Mouse (Mus musculus) colon, adult 2 months (tissue): ENCODE results near the gene Taldo1. TPM values are rescaled to one million over a fixed set of nuclear protein-coding genes. Genes with fewer than 3 reads are reported as not detected.

ENCODE experiments used
- polyA plus RNA-seq: library from polyadenylated mRNA; depleted of rRNA; stranded (reverse); fragments of >200 nt; gene quantifications from 2 replicates; pipeline ENCODE4 v1.2.3, GENCODE M21; 2012; rRNA removed

Gene Taldo1
- 262 and 282 TPM in 2 replicates for polyA plus RNA-seq

DNA sequence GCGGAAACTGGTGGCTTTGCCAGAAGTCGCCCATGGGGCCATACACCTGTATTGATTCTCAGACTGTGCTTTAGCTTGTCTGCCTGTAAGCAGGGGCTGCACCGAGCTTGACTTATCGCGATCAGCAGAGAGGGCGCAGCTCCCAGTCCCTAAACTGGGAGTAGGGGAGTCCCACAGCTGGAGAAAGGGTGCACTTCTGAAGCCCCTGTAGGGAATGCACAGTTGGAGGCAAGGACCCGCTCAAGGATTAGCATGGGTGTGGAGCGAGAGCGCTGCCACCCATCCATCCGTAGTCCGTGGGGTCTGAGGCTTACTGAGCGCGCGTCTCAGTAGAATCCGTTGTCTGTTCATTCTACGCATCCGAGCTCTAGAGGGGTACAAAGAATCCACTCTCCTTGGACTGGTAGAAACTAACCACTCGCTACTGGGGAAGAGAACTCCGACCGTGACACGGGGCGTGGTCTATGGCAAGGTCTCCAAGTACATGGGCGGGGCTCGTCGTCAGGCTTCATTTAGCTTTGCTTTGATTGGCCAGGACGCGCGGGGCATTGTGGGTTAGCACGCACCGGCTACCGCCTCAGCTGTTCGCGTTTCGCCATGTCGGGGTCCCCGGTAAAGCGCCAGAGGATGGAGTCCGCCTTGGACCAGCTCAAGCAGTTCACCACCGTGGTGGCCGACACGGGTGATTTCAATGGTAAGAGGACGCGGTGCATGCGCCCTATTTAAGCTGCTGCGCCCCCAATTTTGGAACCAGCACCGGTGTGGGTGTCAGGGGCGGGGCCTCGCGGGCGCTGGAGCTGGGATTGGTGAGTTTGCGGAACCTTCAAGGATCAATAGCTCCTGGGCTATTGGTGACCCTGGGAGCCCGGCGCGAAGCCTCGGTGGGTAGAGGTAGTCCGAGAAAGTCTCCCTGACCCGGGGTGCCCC is at the start of gene Taldo1:
Taldo1 (plus strand) TSS at position 575 of the 927 bp plus-strand sequence.

DNA sequence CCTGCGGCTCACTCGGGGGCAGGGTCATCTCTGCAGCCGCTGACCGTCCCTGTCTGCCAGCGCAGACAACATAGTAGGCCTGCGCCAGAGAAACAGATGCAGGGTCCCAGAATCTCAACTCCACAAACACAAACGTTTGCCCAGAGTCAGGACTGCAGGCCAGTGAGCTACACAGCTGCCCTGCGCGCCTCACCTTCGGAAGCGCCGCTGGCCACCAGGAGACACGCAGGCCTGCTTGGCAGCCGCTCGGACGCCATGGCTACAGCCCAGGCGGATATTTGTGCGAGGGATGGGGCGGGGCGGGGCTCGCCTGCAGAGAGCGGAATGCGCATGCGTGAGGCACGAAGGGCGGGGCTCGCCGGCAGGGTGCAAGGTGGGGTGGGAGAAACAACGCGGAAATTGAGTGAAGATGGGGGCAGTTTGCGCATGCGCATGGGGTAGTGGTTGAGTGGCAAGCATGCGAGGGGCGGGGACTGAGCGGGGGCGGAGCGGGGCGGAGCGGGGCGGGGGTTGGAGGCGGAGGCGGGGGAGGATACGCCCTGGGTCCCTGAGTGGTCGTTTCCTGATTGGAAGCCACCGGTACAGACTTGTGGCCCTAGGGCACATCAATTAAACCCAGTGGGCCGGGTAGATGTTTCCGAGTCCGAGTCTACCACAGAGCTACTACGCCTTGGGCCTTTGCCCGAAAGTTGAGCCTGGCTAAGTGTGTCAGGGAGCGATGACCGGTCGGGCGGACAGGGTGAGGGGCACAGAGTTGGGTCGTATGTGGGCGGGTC is 22.0 kb downstream of the Taldo1 start, which contains the start of gene Gatd1:
Gatd1 (minus strand) TSS at position 328 of the 776 bp plus-strand sequence.

DNA sequence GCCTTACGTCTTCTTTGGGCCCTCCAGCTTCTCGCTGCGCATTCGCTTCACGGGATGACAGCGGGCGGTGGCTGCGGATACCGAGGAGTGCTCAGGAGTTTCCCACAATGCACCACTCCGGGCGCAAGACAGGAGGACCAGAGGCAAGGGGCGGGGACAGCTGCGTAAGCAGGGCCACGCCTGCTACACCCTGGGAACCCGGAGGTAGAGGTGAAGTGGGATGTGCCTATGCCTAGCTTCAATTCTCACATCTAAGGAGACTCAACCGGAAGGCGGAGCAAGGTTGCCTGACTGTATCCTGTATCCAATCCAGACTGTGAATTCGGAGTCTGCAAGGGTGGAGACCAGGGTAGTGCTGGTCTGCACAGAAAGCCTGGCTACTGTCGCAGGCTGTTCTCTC is 37.3 kb downstream of the Taldo1 start, which contains the start of gene Cend1:
Cend1 (minus strand) TSS at position 182 of the 400 bp plus-strand sequence.

DNA sequence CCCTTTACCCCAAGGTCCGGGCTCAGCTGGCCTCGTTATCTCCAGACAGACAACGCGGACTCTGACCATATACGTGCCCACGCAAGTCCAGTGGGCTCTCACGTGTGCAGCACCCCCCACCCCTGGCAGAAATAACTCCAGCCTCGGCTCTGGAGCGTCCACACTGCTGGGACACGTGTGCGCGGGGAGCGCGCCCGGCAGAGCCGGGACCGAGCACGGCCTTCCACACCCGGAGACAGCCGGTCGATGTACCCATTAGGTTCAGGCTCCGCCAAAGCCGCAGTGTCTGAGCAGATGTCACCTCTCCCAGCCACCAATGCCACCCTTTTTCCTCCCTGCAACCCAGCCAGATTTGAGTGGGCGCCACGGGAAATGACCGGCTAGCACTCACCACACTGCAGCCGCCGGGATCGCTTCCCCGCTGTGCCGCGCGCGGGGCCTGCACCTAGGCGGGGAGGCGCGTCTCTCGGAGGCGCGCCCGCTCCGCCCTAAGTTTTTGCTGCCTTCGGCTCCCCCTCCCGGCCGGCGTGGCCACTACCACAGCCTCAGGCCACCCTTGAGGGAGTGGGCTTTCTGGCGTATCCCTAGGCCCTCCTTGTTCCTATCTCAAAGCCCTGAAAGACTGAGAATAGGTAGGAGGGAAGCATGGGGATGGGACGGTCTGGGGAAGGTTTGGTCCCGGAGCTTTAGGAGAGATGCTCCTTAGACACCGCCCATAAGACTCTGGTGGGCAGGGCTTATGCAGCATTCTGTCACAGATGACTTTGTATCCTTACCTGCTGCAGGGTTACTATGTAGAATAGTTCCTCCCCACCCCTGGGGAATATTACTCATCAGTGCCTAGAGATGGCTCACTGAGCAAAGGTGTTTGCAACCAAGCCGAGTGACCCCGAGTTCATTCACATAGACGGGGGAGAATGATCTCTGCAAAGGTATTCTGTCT is 45.5 kb downstream of the Taldo1 start, which contains the start of gene Slc25a22:
Slc25a22 (minus strand) TSS at position 715 of the 943 bp plus-strand sequence.

DNA sequence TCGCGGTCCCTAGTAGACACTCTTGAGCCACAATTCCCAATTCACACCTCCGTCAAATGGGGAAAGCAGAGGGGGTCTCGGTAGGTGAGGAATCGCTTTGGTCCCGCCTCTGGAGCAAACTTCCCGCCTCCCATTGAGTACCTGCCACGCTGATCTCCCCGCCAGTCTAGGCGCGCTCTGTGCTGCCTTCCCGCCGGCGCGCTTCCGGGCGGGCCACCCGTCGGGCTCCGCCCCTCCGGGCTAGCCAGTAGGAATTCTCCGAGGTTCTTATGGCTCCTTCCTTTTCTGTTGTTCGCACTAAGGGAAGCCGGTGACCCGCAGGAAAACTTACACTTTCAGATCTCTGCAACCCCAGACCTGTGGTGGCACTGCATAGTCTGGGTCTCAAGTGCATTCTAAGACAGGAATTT is 51.8 kb downstream of the Taldo1 start, which contains the start of gene Pidd1:
Pidd1 (minus strand) TSS at position 198 of the 410 bp plus-strand sequence.

DNA sequence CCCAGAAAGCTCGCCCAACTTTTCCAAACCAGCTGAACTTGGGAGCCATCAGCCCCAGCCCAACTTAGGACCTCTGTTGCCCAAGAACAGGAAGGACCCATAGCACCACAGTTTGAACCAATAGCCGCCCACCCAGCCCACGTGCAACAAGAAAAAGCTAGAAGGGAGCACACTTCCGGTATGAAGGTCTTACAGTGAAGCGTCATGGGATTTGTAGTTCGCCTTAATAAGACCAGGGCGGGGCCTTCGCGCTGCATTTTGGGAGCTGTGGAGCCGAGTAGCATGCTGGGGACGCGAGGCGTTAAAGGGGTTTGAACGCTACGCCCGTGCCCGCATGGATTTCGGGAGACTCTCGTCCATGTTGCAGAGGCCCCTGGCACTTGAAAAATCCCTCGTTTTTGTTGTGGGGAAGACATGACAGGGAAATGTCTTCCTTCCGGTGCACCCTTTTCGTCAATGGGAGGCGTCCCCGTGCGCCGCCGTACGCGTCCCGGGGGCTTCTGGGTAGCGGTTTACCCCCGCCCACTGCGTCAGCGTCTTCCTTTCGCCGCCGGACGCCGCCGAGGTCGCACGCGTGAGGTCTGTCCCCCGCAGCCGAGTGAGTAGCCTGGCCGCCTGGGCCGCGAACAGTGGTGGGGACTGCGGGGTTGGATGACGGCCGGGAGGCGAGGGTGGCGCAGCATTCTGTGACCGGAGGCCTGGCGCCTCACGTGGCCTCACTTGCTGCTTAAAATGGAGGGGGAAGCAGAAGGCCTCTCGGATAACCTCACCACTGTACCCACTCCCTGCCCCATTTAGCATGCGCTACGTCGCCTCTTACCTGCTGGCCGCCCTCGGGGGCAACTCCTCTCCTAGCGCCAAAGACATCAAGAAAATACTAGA is 55.4 kb downstream of the Taldo1 start, which contains the start of gene Rplp2:
Rplp2 (plus strand) TSS at position 261 of the 882 bp plus-strand sequence.

Other genes with a start within 250 kb of the Taldo1 start
- gene Rnh1, start 219.3 kb upstream of the Taldo1 start, polyA plus RNA-seq: 140 and 158 TPM in 2 replicates
- gene Hras, start 198.2 kb upstream of the Taldo1 start, polyA plus RNA-seq: 86.0 and 86.1 TPM in 2 replicates
- 11.4 and 11.6 TPM in 2 replicates for gene Lrrc56, start 198.0 kb upstream of the Taldo1 start, polyA plus RNA-seq
- gene Lmntd2, start 178.1 kb upstream of the Taldo1 start, polyA plus RNA-seq: 11.8 and 12.9 TPM in 2 replicates
- 224 and 235 TPM in 2 replicates for gene Rassf7, start 176.3 kb upstream of the Taldo1 start, polyA plus RNA-seq
- 20.1 and 28.0 TPM in 2 replicates for gene Phrf1, start 163.4 kb upstream of the Taldo1 start, polyA plus RNA-seq
- gene Irf7, start 125.7 kb upstream of the Taldo1 start, polyA plus RNA-seq: 200 and 285 TPM in 2 replicates
- gene Cdhr5, start 115.4 kb upstream of the Taldo1 start, polyA plus RNA-seq: 405 and 478 TPM in 2 replicates
- 105 and 193 TPM in 2 replicates for gene Sct, start 113.1 kb upstream of the Taldo1 start, polyA plus RNA-seq
- 0.13 and 0.29 TPM in 2 replicates for gene Drd4, start 100.2 kb upstream of the Taldo1 start, polyA plus RNA-seq
- 21.1 and 26.0 TPM in 2 replicates for gene Deaf1, start 64.5 kb upstream of the Taldo1 start, polyA plus RNA-seq
- 22.3 and 31.1 TPM in 2 replicates for gene Tmem80, start 64.5 kb upstream of the Taldo1 start, polyA plus RNA-seq
- gene Eps8l2, start 53.3 kb upstream of the Taldo1 start, polyA plus RNA-seq: 257 and 334 TPM in 2 replicates
- gene Gatd1, start 21.9 kb downstream of the Taldo1 start, polyA plus RNA-seq: 61.5 and 75.6 TPM in 2 replicates
- gene Cend1, start 37.3 kb downstream of the Taldo1 start, polyA plus RNA-seq: 2.0 and 2.2 TPM in 2 replicates
- gene Slc25a22, start 45.7 kb downstream of the Taldo1 start, polyA plus RNA-seq: 65.1 and 72.7 TPM in 2 replicates
- gene Pidd1, start 51.8 kb downstream of the Taldo1 start, polyA plus RNA-seq: 11.9 and 14.2 TPM in 2 replicates
- gene Rplp2, start 55.2 kb downstream of the Taldo1 start, polyA plus RNA-seq: 439 and 527 TPM in 2 replicates
- 212 and 220 TPM in 2 replicates for gene Pnpla2, start 63.0 kb downstream of the Taldo1 start, polyA plus RNA-seq
- 147 and 153 TPM in 2 replicates for gene Cracr2b, start 68.9 kb downstream of the Taldo1 start, polyA plus RNA-seq
- gene Cd151, start 75.2 kb downstream of the Taldo1 start, polyA plus RNA-seq: 370 and 431 TPM in 2 replicates
- 27.1 and 30.2 TPM in 2 replicates for gene Polr2l, start 82.9 kb downstream of the Taldo1 start, polyA plus RNA-seq
- 30.1 and 34.6 TPM in 2 replicates for gene Tspan4, start 83.0 kb downstream of the Taldo1 start, polyA plus RNA-seq
- gene Chid1, start 147.7 kb downstream of the Taldo1 start, polyA plus RNA-seq: 37.4 and 44.9 TPM in 2 replicates
- 38.8 and 43.3 TPM in 2 replicates for gene Ap2a2, start 170.0 kb downstream of the Taldo1 start, polyA plus RNA-seq